Mouse (Mus musculus) midbrain, embryonic 14.5 days (tissue): Measurements from ENCODE around the gene Sco2. TPM values are rescaled to one million over a fixed set of nuclear protein-coding genes. Genes with fewer than 3 reads are reported as not detected.

ENCODE experiments used
- ATAC-seq: fragments of 200-750 bp; cut with Nextera tagmentation; 2 replicates; pipeline ENCODE4 v1.8.0; 2017; ENCODE audit warnings: moderate number of reproducible peaks, moderate library complexity; ENCODE audit not compliant: low FRiP score, low TSS enrichment
- DNase-seq: peaks from one replicate; pipeline ENCODE4 v3.0.0-alpha.2; 2015
- H3K27ac ChIP-seq: fragments of 300-500 bp; sonication (generic); replicated peaks from 2 replicates; pipeline ENCODE4 v1.5.1; 2014; ENCODE audit warnings: mild to moderate bottlenecking, low read depth, low read length, moderate library complexity
- H3K27me3 ChIP-seq: fragments of 300-500 bp; sonication (generic); 2 replicates; pipeline ENCODE4 v1.6.1; 2014; ENCODE audit warnings: low read length, control low read depth, mixed read lengths; ENCODE audit not compliant: control insufficient read depth, insufficient read depth
- H3K36me3 ChIP-seq: fragments of 300-500 bp; sonication (generic); 2 replicates; pipeline ENCODE4 v1.6.1; 2014; ENCODE audit warnings: low read length, control low read depth; ENCODE audit not compliant: control insufficient read depth, insufficient read depth
- H3K4me1 ChIP-seq: fragments of 300-500 bp; sonication (generic); 2 replicates; pipeline ENCODE4 v1.6.1; 2014; ENCODE audit warnings: mild to moderate bottlenecking, antibody characterized with exemption, low read length, control low read depth; ENCODE audit not compliant: control insufficient read depth, insufficient read depth
- H3K4me2 ChIP-seq: fragments of 300-500 bp; sonication (generic); 2 replicates; pipeline ENCODE4 v1.6.1; 2014; ENCODE audit warnings: mild to moderate bottlenecking, low read length, moderate library complexity
- H3K4me3 ChIP-seq: fragments of 300-500 bp; sonication (generic); replicated peaks from 2 replicates; pipeline ENCODE4 v1.5.1; 2014; ENCODE audit warnings: low read depth, low read length
- H3K9ac ChIP-seq: fragments of 300-500 bp; sonication (generic); replicated peaks from 2 replicates; pipeline ENCODE4 v1.6.1; 2014; ENCODE audit warnings: mild to moderate bottlenecking, low read length, moderate library complexity
- H3K9me3 ChIP-seq: fragments of 300-500 bp; sonication (generic); 2 replicates; pipeline ENCODE4 v1.6.1; 2016; ENCODE audit warnings: low read length, control low read depth, mixed read lengths; ENCODE audit not compliant: control insufficient read depth
- WGBS: fragments of 180-500 bp; shearing (Covaris S2); extraction: QIAGEN DNeasy Blood & Tissue Kit; methylation state at CpG from one replicate; pipeline ENCODE4 v1.1.7; 2014; 5-methylcytosine and 5-hydroxymethylcytosine counted together
- polyA plus RNA-seq: library from polyadenylated mRNA; unstranded; fragments of >200 nt; fragmentation: Nextera tagmentation; extraction: Ambion mirVana; gene quantifications from 2 replicates; pipeline ENCODE4 v1.2.1, GENCODE M21; 2014

Sco2 gene
- polyA plus RNA-seq, 1 experiment from 2014 or later: 12.2 TPM

DNA sequence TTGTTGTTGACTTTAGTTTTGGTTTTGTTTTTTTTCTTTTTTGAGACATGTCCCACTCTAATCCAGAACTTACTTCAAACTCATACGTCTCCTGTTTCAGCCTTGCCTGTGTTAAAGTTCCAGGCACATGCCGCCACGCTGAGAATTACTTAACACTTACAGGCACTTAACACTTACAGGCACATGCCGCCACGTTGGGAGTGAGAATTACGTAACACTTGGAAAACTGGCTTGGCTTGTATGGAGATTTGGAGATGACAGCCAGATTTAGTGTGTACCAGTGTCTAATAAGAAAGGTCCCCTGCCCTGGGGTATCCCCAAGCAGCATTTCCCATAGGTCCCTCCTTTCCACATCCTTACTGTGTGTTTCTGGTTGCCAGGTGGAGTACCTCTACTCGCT, 10.6 kb downstream of the Sco2 start:
- Histone ChIP-seq H3K4me3 (no peak overlapping the region), H3K27me3 (no peaks in the 10 kb centered on the region), H3K27ac (no peak overlapping the region), H3K36me3 (peaks cover 81% of the 10 kb centered on the region), H3K9me3 (no peaks in the 10 kb centered on the region), H3K9ac (no peak overlapping the region), H3K4me1 (no peaks in the 10 kb centered on the region), H3K4me2 (no peak overlapping the region)
- 95% methylated on average over 7 of the region's 7 CpGs for whole genome bisulfite sequencing
- ATAC-seq (no peak), DNase-seq (no peak)

DNA sequence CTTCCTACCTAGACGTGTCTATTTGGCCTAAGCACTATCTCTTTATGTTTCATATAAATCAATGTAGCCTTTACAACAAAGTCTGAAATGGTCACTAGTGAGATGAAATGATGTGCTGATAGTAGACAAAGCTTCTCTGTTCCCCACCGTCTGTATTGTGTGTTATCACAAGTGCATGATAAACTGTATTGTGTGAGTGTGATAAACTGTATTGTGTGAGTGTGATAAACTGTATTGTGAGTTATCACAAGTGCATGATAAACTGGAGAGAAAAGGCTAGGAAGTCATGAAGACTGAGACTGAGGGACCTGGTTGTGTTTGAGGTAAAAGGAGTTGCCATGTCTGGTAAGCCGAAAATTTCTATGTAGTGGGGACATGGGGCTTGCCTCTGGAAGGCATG, 14.9 kb downstream of the Sco2 start:
- Histone ChIP-seq H3K4me3 (no peak overlapping the region), H3K27me3 (no peaks in the 10 kb centered on the region), H3K4me1 (peaks cover 18% of the 10 kb centered on the region), H3K4me2 (no peak overlapping the region), H3K27ac (no peak overlapping the region), H3K9me3 (no peaks in the 10 kb centered on the region), H3K36me3 (peaks cover 38% of the 10 kb centered on the region), H3K9ac (no peak overlapping the region)
- ATAC-seq (no peak), DNase-seq (no peak)
- 92% methylated on average over 3 of the region's 3 CpGs for WGBS

DNA sequence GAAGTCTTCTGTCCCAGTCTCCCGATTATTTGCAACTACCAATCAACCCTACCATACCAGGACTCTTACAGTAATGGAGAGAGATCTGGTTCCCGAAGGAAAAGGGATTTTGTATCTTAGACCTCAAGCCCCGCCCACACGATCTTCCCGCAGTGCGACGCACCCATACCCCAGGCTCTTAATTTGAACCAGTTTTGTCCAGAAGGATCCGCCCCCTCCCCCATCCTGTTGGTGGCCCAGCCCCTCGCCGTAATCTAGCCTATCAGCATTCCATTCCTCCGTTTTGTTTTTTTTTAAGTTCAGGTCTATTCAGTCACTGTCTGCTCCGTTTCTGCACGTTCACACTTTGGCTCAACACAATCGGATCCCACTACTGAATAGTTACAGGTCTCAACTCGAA, 17.3 kb downstream of the Sco2 start:
- Histone ChIP-seq H3K9me3 (no peaks in the 10 kb centered on the region), H3K4me2 (peak overlapping the region; percentile 84), H3K36me3 (peaks cover 37% of the 10 kb centered on the region), H3K4me1 (peaks cover 18% of the 10 kb centered on the region), H3K27me3 (no peaks in the 10 kb centered on the region), H3K27ac (peak overlapping the region; percentile 80; the same call in 1 of the 2 replicates), H3K4me3 (peak overlapping the region; percentile 78), H3K9ac (peak overlapping the region; percentile 71; the same call in 1 of the 2 replicates)
- ATAC-seq: peak; percentile 31; the same call in 1 of the 2 replicates
- peak; percentile 81 for DNase-seq
- 1% methylated on average over 15 of the region's 15 CpGs for WGBS

DNA sequence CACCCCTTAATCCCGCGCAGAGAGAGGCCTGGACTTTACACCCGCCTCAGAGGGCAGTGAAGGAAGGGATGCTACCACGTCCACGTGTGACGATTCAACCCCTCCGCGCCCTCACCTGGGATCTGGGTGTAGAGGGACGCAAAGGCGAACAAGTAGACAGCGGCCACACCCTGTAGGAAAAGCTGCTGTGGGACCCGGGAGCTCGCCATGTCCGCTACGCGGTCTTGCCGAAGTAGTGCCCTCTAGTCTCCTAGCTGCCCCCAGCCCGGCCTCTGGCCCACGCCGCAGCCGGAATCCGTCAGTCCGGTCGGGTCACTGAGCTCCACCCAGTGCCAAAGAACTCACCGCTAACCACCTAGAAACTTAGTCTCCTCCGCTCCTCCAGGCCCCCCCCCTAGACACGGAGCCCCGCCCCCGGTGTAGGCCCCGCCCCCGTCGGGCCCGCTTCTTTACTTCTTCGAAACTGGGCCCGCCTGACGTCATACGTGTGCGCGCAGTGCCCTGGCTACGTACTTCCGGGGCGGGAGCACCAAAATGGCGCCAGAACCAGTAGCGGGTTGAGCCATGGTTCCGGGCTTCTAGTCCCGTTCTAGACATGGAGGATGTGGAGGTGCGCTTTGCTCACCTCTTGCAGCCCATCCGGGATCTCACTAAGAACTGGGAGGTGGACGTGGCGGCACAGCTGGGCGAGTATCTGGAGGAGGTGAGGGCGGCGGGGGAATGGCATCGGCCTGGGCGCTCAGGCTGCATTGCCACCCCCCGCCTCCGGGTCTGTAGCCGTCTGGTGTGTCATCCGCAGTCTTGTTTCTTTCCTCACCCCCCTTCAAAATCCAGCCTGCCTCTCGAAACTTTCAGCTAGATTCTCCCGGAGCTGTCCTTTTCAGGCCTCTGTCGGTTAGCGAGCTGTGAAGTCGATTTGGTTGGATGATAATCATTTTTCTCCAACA, 18.1 kb downstream of the Sco2 start, which contains the start of the genes Lmf2 and Ncaph2:
Gene Lmf2 (minus strand): TSS at position 419 of the 947 bp plus-strand sequence.
Gene Ncaph2 (plus strand): TSS at position 479 of the 947 bp plus-strand sequence.
- Histone ChIP-seq H3K4me1 (peaks cover 18% of the 10 kb centered on the region), H3K27me3 (no peaks in the 10 kb centered on the region), H3K36me3 (peaks cover 37% of the 10 kb centered on the region), H3K9me3 (no peaks in the 10 kb centered on the region), H3K9ac (peak within 1 kb of the TSS; percentile 71), H3K27ac (peak within 1 kb of the TSS; percentile 80), H3K4me2 (peak within 1 kb of the TSS; percentile 84), H3K4me3 (peak within 1 kb of the TSS; percentile 78)
- peak; percentile 99 for DNase-seq
- peak; percentile 94 for ATAC-seq
- under 1% methylated on average over 64 of the region's 64 CpGs for WGBS

DNA sequence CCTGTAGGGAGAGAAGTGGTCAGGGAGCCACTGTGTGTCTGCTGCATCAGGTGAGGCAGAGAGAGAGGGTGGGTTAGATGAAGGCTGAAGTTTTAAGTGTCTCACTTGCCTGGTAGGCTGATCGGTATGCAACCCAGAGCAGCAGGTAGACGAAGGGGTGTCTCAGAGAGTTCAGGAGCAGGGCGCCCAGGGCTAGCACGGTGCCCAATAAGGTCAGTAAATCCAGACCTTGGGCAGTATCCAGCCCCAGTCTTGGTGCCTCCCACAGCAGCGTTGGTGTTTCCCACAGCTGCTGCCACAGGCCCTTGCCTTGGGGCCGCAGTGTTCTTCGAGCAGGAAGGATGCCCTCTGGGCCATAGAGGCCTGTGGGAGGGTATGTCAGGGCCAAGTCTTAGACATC, 19.2 kb downstream of the Sco2 start:
- 86% methylated on average over 7 of the region's 7 CpGs for WGBS
- Histone ChIP-seq H3K4me1 (peaks cover 18% of the 10 kb centered on the region), H3K4me3 (peak overlapping the region; percentile 78), H3K27me3 (no peaks in the 10 kb centered on the region), H3K4me2 (peak overlapping the region; percentile 84), H3K9ac (peak overlapping the region; percentile 71), H3K9me3 (no peaks in the 10 kb centered on the region), H3K36me3 (peaks cover 35% of the 10 kb centered on the region), H3K27ac (no peak overlapping the region)
- DNase-seq (no peak), ATAC-seq (no peak)

DNA sequence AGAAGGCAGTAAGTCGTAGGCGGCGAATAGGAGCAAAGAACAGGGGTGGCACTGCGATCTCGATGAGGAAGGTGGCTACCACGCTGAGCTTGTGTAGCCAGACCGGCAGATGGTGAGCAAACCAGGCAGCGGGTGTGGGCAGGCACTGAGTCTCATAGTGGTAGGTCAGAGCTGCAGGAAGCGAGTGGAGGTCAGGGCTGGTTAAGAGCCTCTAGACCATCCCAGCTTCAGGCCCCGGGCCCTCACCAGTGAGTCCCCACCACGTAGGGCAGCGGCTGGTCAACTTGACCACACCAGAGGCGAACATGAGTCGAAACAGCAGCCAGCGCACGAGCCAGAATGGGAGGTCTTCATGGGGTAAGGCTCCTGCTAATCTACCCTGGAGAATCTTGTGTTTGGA, 19.8 kb downstream of the Sco2 start:
- no peak overlapping the region for H3K27ac ChIP-seq
- no peak overlapping the region for H3K4me3 ChIP-seq
- DNase-seq (no peak), ATAC-seq (no peak)
- H3K4me2 ChIP-seq: no peak overlapping the region
- no peaks in the 10 kb centered on the region for H3K27me3 ChIP-seq
- no peak overlapping the region; the same call in 1 of the 2 replicates for H3K9ac ChIP-seq
- H3K4me1 ChIP-seq: peaks cover 18% of the 10 kb centered on the region
- no peaks in the 10 kb centered on the region for H3K9me3 ChIP-seq
- H3K36me3 ChIP-seq: peaks cover 35% of the 10 kb centered on the region
- WGBS: 96% methylated on average over 16 of the region's 16 CpGs

DNA sequence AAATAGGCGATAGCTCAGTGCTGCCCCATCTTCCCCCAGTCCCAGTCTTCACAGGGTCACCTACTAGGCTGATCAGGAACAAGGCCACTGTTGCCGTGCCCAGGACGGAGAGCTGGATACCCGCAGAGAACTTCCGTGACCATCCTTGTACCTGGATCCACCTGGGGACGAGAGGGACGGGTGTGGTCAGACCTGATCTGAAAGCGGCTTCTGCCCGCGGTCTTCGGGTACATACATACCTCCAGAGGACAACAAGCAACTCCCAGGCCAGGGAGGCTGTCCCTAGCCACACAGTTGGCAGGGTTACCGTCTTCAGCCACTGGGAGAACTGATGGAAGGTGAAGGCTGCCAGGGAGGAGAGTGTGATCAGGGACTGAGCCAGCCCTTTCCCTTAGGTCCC, 20.9 kb downstream of the Sco2 start:
- Histone ChIP-seq H3K4me1 (peaks cover 18% of the 10 kb centered on the region), H3K36me3 (peaks cover 35% of the 10 kb centered on the region), H3K9me3 (no peaks in the 10 kb centered on the region), H3K27me3 (no peaks in the 10 kb centered on the region), H3K9ac (no peak overlapping the region), H3K27ac (no peak overlapping the region), H3K4me2 (no peak overlapping the region), H3K4me3 (no peak overlapping the region)
- 95% methylated on average over 12 of the region's 12 CpGs for WGBS
- ATAC-seq: no peak
- DNase-seq: no peak

DNA sequence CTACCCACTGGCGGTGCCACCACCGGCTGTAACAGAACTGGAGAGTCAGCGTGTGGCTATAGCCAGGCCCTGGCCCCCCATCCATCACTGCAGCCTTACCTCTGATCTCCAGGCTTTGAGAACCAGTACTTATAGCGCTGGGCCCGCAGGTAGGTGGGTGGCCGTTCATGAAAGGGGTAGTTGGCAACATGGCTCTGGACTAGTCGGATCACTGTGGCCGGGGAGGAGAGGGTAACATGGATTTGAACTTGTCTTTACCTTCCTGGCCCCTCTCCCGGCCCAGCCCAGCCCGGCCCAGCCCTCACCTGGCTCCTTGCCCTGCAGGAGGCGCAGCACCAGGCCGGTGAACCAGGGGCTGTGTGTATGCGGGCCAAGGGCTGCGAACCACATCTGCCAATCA, 21.6 kb downstream of the Sco2 start:
- Histone ChIP-seq H3K36me3 (peaks cover 35% of the 10 kb centered on the region), H3K27ac (no peak overlapping the region), H3K9ac (no peak overlapping the region), H3K4me3 (no peak overlapping the region), H3K4me2 (no peak overlapping the region), H3K9me3 (no peaks in the 10 kb centered on the region), H3K4me1 (peaks cover 15% of the 10 kb centered on the region), H3K27me3 (no peaks in the 10 kb centered on the region)
- WGBS: 97% methylated on average over 14 of the region's 14 CpGs
- DNase-seq (no peak), ATAC-seq (no peak)

DNA sequence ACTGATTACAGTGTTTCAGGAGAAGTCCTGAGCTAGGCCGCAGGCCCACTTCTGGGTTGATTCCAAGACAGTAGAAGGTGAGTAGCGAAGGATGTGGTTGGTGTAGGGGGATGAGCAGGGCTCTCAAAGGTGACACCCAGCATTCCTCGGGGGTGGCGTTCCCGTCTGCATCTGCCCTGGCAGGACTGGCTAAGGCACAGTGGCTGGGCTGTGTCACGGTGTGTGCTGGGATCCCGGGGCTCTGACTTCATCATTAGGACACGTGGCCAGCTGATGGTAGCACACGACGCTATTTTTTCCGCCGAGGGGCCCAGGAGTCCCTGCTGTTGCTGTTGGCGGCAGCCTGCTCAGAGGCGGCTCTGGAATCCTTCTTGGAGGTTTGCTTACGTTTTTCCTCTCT, 22.3 kb downstream of the Sco2 start:
- Histone ChIP-seq H3K27ac (no peak overlapping the region), H3K4me2 (no peak overlapping the region), H3K27me3 (no peaks in the 10 kb centered on the region), H3K4me3 (no peak overlapping the region), H3K9ac (no peak overlapping the region), H3K36me3 (peaks cover 35% of the 10 kb centered on the region), H3K9me3 (no peaks in the 10 kb centered on the region), H3K4me1 (peaks cover 8% of the 10 kb centered on the region)
- DNase-seq (no peak), ATAC-seq (no peak)
- WGBS: 93% methylated on average over 15 of the region's 15 CpGs
